Mouse (Mus musculus): ENCODE results near the gene Nae1.

Gene Nae1

GRCm38 (mm10) chr8:104535378-104535777 is 941 bp upstream of the Nae1 start:
- in situ Hi-C loops (cut with MboI; ENCODE audit: low pct_unique_long_range_greater_than_20kb in 1 of 2, low sequenced_read_pairs in 2 of 2, unreplicated experiment in 1 of 2), result no loop called here

DNA sequence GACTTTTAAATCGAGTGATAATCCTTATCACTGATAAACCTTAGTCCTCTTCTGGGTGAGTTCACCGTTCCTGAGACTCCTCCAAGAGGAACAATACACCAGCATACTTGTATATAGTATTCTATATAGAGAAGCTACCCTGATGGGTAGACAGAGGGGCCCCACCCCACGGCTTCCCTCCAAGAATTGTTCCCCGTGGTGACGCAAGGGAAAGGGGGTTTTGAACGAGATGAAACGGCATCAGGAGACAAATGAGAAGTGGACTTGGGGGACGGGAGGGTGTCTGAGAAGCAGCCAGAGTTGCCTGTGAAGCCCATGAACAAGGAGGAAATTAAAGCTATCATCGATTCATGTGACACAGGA is 323 bp upstream of the Nae1 start:
- in situ Hi-C loops (cut with MboI; ENCODE audit: low pct_unique_long_range_greater_than_20kb in 1 of 2, low sequenced_read_pairs in 2 of 2, unreplicated experiment in 1 of 2), result no loop called here

- in situ Hi-C loops (cut with MboI; ENCODE audit: low pct_unique_long_range_greater_than_20kb in 1 of 2, low sequenced_read_pairs in 2 of 2, unreplicated experiment in 1 of 2), result no loop called here
These were observed 886 bp downstream of the Nae1 start for GRCm38 (mm10) chr8:104533551-104533950.

- in situ Hi-C loops (cut with MboI; ENCODE audit: low pct_unique_long_range_greater_than_20kb in 1 of 2, low sequenced_read_pairs in 2 of 2, unreplicated experiment in 1 of 2), result no loop called here
These were observed 4.8 kb downstream of the Nae1 start for GRCm38 (mm10) chr8:104529671-104530070.

DNA sequence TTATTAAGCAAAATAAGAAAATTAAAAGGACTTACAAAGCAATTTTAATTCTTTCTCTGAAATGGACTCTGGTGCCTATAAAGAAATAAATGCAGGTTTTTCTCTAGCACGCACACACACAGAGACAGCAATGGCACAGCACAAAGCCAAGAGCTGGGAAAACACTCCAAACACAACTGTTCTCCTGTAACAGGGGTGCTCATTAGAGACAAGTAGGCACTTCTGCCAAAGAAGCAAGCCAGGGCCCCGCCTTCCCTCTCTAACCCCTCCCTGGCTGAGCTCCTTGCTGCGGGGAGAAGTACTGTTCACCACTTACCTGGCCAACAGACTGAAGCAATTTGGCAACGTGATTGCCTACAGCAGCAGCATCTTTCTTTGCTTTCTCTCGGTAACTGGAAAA is 16.6 kb downstream of the Nae1 start:
- in situ Hi-C loops (cut with MboI; ENCODE audit: low pct_unique_long_range_greater_than_20kb in 1 of 2, low sequenced_read_pairs in 2 of 2, unreplicated experiment in 1 of 2), result no loop called here

DNA sequence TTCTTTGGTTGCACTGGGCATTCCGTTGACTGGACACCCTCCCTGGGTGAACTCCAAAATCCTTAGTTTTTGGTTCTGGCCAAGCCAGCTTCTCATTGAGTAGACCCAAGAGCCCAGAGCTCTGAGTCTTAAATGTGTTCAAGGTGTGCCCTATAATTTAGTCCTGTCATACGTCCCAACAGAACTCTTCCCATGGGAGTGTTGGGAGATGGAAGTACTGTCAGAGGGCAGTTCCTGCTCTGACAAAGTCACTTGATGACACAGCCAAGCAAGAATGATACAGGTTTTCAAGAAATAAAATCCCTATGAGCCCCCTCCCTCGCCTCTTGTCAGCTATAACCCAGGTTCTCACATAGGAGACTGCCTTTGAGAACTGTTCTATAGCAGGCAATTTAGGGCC is 24.3 kb downstream of the Nae1 start:
- in situ Hi-C loops (cut with MboI; ENCODE audit: low pct_unique_long_range_greater_than_20kb in 1 of 2, low sequenced_read_pairs in 2 of 2, unreplicated experiment in 1 of 2), result no loop called here

DNA sequence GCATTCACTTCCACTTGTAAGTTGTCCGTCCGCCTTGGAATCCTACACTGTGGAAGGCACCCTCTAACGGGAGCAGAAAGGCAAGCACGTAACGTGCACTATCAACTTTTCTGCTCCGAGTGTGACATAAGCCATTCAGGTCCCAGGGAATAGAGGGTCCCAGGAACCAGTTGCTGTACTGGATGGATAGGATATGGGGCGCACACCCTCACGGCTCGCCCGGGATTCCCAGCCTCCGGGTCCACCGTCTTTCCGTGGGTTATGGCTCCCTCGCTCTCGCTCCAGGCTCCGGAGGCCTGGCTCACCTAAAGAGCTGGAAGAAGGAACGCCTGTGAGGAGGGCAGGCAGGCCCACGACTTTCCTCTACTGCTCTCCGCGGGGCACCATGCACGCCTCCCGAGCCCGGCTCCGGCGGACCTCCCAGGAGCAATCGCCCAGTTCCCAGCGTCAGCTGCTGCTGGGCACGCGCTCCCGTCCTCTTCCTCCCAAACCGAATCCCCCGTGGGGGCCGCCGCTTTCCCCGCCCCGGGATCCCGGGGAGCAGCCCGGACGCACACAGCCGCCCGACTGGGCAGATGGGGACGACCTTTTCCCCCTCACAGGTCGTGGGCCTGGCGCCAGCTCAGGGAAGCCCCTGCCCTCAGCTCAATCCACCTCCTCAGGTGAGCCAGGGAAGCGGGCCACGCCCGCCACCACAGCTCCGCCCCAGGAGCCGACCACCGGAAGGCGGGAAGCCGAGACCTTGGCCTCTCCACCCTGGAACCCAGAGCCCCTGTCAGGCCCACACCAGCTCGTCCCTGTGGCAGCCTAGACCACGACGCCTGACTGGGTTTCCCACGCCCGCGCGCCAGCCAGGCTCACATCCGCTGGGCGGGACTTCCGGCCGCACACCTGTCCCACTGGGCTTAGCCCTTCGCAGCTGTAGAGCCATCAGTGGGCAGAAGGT is 25.1 kb downstream of the Nae1 start, which contains the start of gene Terb1:
Gene Terb1 (minus strand): TSS at position 850 of the 946 bp plus-strand sequence.
- in situ Hi-C loops (cut with MboI; ENCODE audit: low pct_unique_long_range_greater_than_20kb in 1 of 2, low sequenced_read_pairs in 2 of 2, unreplicated experiment in 1 of 2), result no loop called here

DNA sequence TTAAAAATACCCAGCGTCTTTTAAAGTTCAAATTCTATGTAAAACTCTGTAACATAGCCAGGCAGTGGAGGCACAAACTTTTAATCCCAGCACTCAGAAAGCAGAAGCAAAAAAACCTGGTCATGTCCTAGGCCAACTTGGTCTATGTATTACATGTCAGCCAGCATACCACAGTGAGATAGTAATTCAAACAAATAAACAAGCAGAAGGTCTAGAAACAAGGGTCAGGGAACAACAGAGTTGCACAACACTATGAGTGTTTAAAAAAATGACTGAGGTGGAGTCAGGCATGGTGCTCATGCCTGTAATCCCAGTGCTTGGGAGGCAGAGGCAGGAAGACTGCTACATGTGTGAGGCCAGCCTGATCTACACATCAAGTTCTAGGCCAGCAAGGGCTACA is 55.3 kb downstream of the Nae1 start:
- in situ Hi-C loops (cut with MboI; ENCODE audit: low pct_unique_long_range_greater_than_20kb in 1 of 2, low sequenced_read_pairs in 2 of 2, unreplicated experiment in 1 of 2), result no loop called here

GRCm38 (mm10) chr8:104472465-104472864 is 62.0 kb downstream of the Nae1 start:
- in situ Hi-C loops (cut with MboI; ENCODE audit: low pct_unique_long_range_greater_than_20kb in 1 of 2, low sequenced_read_pairs in 2 of 2, unreplicated experiment in 1 of 2), result no loop called here

DNA sequence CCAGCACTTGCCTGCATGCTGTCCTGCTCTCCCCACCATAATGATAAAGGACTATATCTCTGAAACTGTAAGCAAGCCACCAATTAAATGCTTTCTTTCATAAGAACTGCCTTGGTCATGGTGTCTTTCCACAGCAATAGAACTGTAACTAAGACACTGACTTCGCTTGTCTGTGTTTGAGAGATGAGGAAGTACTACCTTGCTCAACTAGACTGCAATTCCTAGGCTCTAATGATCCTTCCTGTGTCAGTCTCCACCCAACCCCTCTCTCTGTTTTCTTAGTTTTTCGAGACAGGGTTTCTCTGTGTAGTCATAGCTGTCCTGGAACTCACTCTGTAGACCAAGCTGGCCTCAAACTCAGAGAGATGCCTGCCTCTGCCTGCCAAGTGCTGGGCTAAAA is 67.0 kb downstream of the Nae1 start:
- in situ Hi-C loops (cut with MboI; ENCODE audit: low pct_unique_long_range_greater_than_20kb in 1 of 2, low sequenced_read_pairs in 2 of 2, unreplicated experiment in 1 of 2), result no loop called here

Data from mouse embryonic stem cell (cell line).